Mouse (Mus musculus): ENCODE data around the gene Dio3.

DNA sequence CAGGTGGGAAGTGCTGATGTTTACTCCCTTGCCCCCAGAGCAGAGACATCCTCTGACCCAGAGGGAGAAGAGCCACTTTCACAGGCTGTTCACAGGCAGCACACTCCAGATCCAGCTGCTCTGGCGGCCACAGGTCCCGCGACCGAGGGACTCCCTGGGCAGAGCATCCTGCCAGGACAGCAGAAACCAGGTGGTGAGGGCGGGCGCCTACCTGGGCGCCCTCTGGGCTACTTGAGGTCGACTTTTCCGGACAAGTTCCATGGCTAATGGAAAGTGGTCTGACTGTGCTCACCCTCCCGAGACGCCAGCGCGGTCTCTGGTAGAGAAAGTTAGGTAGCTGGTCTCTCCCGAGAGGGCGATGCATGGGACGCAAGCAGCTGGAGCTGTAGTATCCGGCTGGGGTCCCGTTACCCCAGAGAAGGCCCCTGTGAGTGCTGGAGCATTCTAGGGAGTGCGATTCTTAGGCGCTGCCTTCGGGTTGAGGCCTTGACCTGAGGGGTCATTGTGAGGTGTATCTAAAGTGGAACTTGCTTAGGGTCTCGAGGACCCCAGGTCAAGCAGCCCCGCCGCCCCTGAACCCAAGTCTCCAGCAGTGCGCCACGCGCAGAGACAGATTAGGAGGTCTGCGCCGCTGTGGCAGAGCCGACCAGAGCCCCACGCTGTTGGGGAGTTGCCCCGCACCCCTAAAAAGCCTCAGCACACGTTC is 1.5 kb upstream of the Dio3 start:
- TF ChIP-seq CTCF (IDR thresholded peaks at IDR 0.05; ENCODE audit: low read depth) (no peak), EP300 (optimal IDR thresholded peaks at IDR 0.05) (no peak)
